Mouse (Mus musculus) mesoderm, embryonic 11.5 days (tissue): Measurements from ENCODE around the gene Kcnj12.

Source experiments
- DNase-seq: peaks from one replicate; pipeline ENCODE4 v3.0.0-alpha.2; 2012; ENCODE audit warnings: low read depth, low spot score

The Kcnj12 gene

GRCm38 (mm10) chr11:61109707-61110106, 87.3 kb downstream of the Kcnj12 start:
- no peak for DNase-seq

GRCm38 (mm10) chr11:61110113-61110512, 87.7 kb downstream of the Kcnj12 start:
- DNase-seq = no peak

GRCm38 (mm10) chr11:61110928-61111327, 88.6 kb downstream of the Kcnj12 start:
- no peak for DNase-seq

GRCm38 (mm10) chr11:61111472-61111871, 89.1 kb downstream of the Kcnj12 start:
- DNase-seq = no peak

GRCm38 (mm10) chr11:61112323-61112995, 90.1 kb downstream of the Kcnj12 start:
- DNase-seq = no peak

DNA sequence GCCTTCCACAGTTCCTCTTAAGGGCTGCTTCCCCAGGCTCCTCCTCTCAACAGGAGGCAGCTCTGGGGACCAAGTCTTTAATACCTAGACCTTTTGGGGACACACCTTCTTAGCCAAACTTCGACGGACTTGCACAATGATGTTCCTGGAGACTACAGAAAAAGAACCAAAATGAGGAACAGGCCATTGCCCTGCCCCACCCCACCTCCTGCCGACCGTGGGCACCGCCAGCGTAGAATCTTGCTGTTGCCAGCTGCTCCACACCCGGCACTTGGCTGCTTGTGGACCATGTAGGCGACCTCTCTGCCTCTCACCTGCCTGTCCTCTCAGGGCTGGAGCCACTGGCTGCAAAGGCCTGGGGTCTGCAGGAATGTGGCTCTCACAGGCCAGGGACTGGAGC, 93.9 kb downstream of the Kcnj12 start:
- no peak for DNase-seq

DNA sequence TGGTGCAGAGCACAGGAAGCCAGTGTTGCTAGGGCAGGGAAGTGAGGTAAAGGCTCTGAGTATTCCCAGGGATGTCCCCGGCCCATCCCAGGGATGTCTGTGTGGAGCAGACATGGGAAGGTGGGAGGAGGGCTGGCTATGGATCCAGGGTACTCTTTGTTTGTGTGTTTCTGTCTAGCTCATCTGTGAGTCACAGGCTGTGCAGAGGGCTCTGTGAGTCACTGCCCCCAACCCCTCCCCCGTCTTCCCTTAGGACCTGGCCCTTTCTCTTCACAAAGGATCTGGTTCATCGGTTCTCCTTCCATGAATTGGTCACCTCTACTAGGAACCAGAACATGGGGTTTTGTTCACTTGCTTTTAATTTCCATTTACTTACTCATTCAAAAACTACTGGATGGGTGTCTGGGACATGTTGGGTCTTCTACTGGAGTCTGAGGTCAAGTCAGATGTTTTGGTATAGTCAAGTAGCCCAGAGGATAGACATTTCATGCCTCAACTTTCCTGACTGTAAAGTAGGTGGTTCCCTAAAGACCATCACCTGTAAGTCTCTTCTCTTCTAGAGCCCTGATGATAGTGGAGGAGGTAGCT, 97.7 kb downstream of the Kcnj12 start:
- DNase-seq = no peak
